Mouse (Mus musculus) C2C12 (cell line): ENCODE measurements around the gene Abcc6. TPM values are rescaled to one million over a fixed set of nuclear protein-coding genes. Genes with fewer than 3 reads are reported as not detected.

Experiments used
- H3K27me3 ChIP-seq: one replicate; pipeline ENCODE4 v1.6.1; 2011; ENCODE audit not compliant: control insufficient read depth, insufficient read depth, insufficient read length
- H3K36me3 ChIP-seq: one replicate; pipeline ENCODE4 v1.6.1; 2011; ENCODE audit not compliant: control insufficient read depth, insufficient read depth
- H3K4me3 ChIP-seq: one replicate; pipeline ENCODE4 v1.5.1; 2011; ENCODE audit warnings: mild to moderate bottlenecking, control low read depth; ENCODE audit not compliant: poor library complexity, insufficient read depth, severe bottlenecking
- H3K79me2 ChIP-seq: one replicate; pipeline ENCODE4 v1.6.1; 2011; ENCODE audit not compliant: control insufficient read depth, insufficient read depth
- H3K79me3 ChIP-seq: one replicate; pipeline ENCODE4 v1.6.1; 2011; ENCODE audit warnings: low read depth, control low read depth
- H3ac ChIP-seq: one replicate; pipeline ENCODE3; 2011; ENCODE audit warnings: low read depth; ENCODE audit not compliant: control insufficient read depth, insufficient read length
- CEBPB ChIP-seq: IDR thresholded peaks from one replicate; pipeline ENCODE4 v1.6.1; 2011; ENCODE audit warnings: low read depth, mild to moderate bottlenecking, control low read depth, moderate library complexity
- CTCF ChIP-seq: IDR thresholded peaks from one replicate; pipeline ENCODE4 v1.5.1; 2011; ENCODE audit not compliant: control insufficient read depth, insufficient read depth, insufficient read length
- FOSL1 ChIP-seq: IDR thresholded peaks from one replicate; pipeline ENCODE4 v1.8.0; 2011; ENCODE audit warnings: mild to moderate bottlenecking, low read length; ENCODE audit not compliant: poor library complexity, insufficient read depth, severe bottlenecking
- MAX ChIP-seq: IDR thresholded peaks from one replicate; pipeline ENCODE4 v1.6.1; 2011; ENCODE audit warnings: mild to moderate bottlenecking, control low read depth
- MYOD1 ChIP-seq: IDR thresholded peaks from one replicate; pipeline ENCODE4 v1.6.1; 2011; ENCODE audit warnings: low read depth; ENCODE audit not compliant: control insufficient read depth, insufficient read length
- MYOG ChIP-seq: IDR thresholded peaks from one replicate; pipeline ENCODE4 v1.6.1; 2011; ENCODE audit not compliant: control insufficient read depth, insufficient read length; ENCODE audit errors: extremely low read depth
- USF1 ChIP-seq: IDR thresholded peaks from one replicate; pipeline ENCODE4 v1.6.1; 2011; ENCODE audit warnings: low read depth, mild to moderate bottlenecking, control low read depth, moderate library complexity
- polyA plus RNA-seq: library from polyadenylated mRNA; unstranded; fragments of >200 nt; fragmentation: generic; extraction: Trizol; gene quantifications from one replicate; pipeline ENCODE4 v1.2.1, GENCODE M21; 2012; ENCODE audit warnings: missing spikeins

Abcc6 gene
- polyA plus RNA-seq, 1 experiment: not detected

DNA sequence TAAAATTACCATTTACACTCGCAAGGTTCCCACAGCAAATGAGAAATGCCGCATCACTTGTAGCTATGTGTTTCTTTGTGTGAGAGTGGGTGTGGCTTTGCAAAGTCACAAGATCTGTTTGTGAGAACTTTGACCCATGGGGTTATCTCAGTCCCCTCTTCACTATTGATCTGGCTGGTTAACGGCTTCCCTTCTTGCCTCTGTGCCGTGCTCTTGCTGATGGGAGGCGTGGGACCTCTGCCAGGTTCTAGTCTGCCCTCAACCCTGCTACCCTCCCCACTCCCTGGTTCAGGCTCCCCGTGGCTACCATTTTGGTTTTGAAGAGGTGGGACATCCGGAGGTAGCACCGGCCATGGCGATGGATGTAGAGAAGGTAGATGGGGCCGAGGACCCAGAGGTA, 1.4 kb downstream of the Abcc6 start:
- Histone ChIP-seq H3K79me2 (no peaks in the 10 kb centered on the region), H3K36me3 (no peaks in the 10 kb centered on the region), H3K79me3 (no peaks in the 10 kb centered on the region), H3ac (no peak overlapping the region), H3K27me3 (no peaks in the 10 kb centered on the region), H3K4me3 (no peak overlapping the region)
- TF ChIP-seq FOSL1: no peak
- no peak for TF ChIP-seq MAX
- no peak for TF ChIP-seq MYOD1
- no peak for TF ChIP-seq USF1
- TF ChIP-seq CTCF: no peak
- TF ChIP-seq MYOG: no peak
- no peak for TF ChIP-seq CEBPB

- no peaks in the 10 kb centered on the region for H3K79me3 ChIP-seq
- no peaks in the 10 kb centered on the region for H3K36me3 ChIP-seq
- H3K79me2 ChIP-seq: no peaks in the 10 kb centered on the region
- H3ac ChIP-seq: no peak overlapping the region
- H3K4me3 ChIP-seq: no peak overlapping the region
- no peak for TF ChIP-seq MYOD1
- no peak for TF ChIP-seq CTCF
- TF ChIP-seq FOSL1: no peak
- TF ChIP-seq CEBPB: no peak
- TF ChIP-seq MAX: no peak
- TF ChIP-seq USF1: no peak
- no peak for TF ChIP-seq MYOG
- no peaks in the 10 kb centered on the region for H3K27me3 ChIP-seq
Observed at GRCm38 (mm10) chr7:46025436-46025835, 4.7 kb downstream of the Abcc6 start.

DNA sequence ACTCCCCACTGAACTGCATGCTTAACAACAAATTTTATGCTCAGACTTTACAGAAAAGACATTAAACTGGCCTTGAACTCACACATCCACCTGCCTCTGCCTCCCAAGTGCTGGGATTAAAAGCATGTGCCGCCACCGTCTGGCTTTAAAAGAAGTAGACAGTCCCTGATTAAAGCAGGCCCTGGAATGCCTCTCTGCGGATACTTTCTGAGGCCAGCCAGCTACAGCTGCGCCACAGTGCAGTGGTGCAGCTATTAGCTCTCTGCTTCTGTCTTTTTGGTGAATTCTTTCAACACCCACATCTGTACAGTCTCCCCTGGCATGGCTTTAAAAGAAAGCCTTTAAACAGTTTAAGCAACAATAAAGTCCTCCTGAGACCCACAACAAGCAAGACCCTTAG, 8.2 kb downstream of the Abcc6 start:
- H3K79me2 ChIP-seq: no peaks in the 10 kb centered on the region
- no peaks in the 10 kb centered on the region for H3K27me3 ChIP-seq
- no peak overlapping the region for H3K4me3 ChIP-seq
- TF ChIP-seq FOSL1 (no peak), MYOD1 (no peak), CEBPB (no peak), CTCF (no peak), MYOG (no peak), USF1 (no peak), MAX (no peak)
- no peaks in the 10 kb centered on the region for H3K36me3 ChIP-seq
- H3ac ChIP-seq: no peak overlapping the region
- H3K79me3 ChIP-seq: no peaks in the 10 kb centered on the region

- no peaks in the 10 kb centered on the region for H3K36me3 ChIP-seq
- no peaks in the 10 kb centered on the region for H3K27me3 ChIP-seq
- no peak overlapping the region for H3ac ChIP-seq
- TF ChIP-seq MYOG (no peak), MAX (no peak), MYOD1 (no peak), CTCF (no peak), CEBPB (no peak), USF1 (no peak)
- H3K79me3 ChIP-seq: no peaks in the 10 kb centered on the region
- H3K79me2 ChIP-seq: no peaks in the 10 kb centered on the region
- no peak overlapping the region for H3K4me3 ChIP-seq
Observed at GRCm38 (mm10) chr7:46019594-46019993, 10.5 kb downstream of the Abcc6 start.

DNA sequence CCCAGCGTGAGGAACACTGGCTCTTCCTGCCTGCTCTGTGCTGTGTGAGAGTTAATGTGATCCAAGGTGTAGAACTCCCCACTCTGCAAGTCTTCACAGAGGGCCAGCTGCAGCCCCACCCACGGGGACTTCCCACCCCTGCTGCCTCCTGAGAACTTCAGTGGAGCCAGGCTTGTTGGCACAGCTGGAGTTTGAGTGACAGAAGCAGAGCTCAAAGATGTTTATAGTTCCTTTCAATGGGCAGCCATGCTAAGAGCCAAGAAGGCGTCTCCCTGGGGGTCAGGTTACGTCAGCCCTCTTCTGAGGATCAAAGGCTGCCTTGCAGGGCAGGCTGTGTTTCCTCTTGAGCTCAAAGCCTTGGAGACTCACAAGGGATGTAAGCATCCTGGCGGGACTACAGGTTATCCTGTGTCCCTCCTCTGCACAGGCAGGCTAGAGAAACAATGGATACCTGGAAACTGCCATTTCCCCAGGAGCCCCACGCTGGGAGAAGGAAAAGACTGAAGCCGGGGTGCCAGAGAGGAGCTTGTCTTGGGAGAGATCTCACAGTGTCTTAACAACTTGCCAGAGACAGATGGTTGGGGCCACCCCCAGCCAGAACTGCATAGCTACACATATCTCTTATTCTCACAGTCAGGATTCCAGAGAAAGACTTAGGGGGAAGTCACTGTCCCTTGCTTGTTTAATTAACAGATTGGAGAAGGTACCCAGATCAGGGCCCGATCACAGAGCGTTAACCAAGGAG, 16.7 kb downstream of the Abcc6 start:
- Histone ChIP-seq H3K36me3 (no peaks in the 10 kb centered on the region), H3ac (no peak overlapping the region), H3K79me2 (no peaks in the 10 kb centered on the region), H3K79me3 (no peaks in the 10 kb centered on the region), H3K4me3 (no peak overlapping the region), H3K27me3 (no peaks in the 10 kb centered on the region)
- TF ChIP-seq MYOD1 (peak; percentile 25), USF1 (no peak)

DNA sequence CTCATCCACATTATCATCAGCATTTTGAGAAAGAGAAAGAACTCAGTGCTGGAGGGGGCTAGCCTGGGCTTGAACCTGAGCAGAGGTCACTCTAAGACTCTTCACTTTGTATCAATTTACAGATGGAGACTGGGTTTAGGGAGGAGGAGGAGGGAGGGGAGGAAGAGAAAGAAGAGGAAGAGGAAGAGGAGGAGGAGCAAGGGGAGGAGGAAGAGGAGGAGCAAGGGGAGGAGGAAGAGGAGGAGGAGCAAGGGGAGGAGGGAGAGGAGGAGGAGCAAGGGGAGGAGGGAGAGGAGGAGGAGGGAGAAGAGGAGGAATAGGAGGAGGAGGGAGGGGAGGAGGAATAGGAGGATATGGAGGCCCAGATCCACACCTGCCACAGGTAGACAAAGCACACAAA, 18.0 kb downstream of the Abcc6 start:
- Histone ChIP-seq H3K79me3 (no peaks in the 10 kb centered on the region), H3ac (no peak overlapping the region), H3K36me3 (no peaks in the 10 kb centered on the region), H3K79me2 (no peaks in the 10 kb centered on the region), H3K4me3 (no peak overlapping the region), H3K27me3 (no peaks in the 10 kb centered on the region)
- TF ChIP-seq CTCF (no peak), USF1 (no peak), MAX (no peak), MYOD1 (no peak), CEBPB (no peak), FOSL1 (no peak), MYOG (no peak)
